Mouse (Mus musculus) neutrophil, adult 5-6 weeks (primary cell): Measurements from ENCODE around the gene Alg11. TPM values are rescaled to one million over a fixed set of nuclear protein-coding genes. Genes with fewer than 3 reads are reported as not detected.

Source experiments
- ATAC-seq: fragments of 151-379, 151-347 bp; 2 replicates; pipeline ENCODE4 v1.8.0; 2017; ENCODE audit warnings: mild to moderate bottlenecking, moderate TSS enrichment; ENCODE audit not compliant: insufficient number of reproducible peaks, poor library complexity, low FRiP score, severe bottlenecking; ENCODE audit errors: extremely low read depth
- total RNA-seq: library from RNA; stranded (forward); fragments of 200-1000 nt; gene quantifications from 2 replicates; pipeline ENCODE4 v1.2.3, GENCODE M21; 2017

The Alg11 gene
- total RNA-seq, 1 experiment from 2014 or later, result 14.3 TPM

DNA sequence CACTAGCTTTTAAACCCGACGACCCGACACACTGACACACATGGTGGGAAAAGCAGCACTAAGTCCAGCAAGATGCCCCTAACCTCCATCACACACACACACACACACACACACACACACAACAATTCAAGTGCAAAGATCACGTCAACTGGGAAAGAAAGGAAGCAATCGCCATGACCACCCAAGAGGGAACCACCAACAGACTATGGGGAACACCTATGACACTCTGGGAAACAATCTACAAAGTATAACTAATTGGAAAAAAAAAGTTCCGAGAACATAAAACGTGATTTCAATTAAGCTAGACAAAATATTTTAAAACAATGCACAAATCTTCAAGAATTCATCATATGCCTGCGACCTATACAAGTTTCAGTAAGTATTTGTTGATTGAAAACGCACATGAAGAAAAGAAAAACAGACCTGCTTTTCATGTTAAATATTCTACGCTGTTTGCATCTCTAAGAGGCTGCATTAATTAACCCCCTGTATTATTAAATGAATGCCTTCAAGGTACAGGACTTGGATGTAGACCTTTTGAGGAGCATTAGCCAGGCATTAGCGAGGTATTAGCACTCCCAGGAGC, 1.3 kb upstream of the Alg11 start:
- ATAC-seq, result no peak

DNA sequence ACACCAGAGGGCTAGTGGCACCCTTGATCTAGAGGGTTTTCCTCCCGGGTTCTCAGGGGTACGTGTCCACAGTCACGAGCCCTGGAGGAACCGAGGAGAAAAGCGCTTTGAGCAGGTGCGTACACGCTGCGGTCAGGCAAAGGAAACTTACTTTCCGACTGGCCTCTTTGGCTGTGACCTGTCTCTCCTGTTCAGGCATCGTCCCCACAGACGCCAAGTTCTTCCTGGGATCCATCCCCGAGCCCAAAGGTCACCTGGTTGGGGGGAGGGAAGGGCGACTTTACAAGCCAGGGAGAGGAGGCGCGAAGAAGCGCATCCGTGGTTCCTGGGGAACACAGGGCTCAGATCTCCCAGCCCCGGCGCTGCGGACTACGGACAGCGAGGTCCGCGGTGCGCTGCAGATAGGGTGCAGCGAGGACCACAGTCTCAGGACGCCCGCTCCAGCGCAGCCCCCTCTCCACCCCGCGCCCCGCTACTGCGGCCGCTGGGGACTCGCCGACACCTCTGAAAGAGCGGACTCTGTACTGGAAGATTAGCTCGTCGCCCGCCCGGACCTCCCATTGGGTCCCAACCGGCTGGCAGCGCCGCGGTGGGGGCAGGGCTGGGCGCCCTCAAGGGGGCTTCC, 588 bp upstream of the Alg11 start, which contains the start of gene Atp7b:
Gene Atp7b, minus strand, starts transcription at position 485 of the 625 bp plus-strand sequence.
- no peak for ATAC-seq

DNA sequence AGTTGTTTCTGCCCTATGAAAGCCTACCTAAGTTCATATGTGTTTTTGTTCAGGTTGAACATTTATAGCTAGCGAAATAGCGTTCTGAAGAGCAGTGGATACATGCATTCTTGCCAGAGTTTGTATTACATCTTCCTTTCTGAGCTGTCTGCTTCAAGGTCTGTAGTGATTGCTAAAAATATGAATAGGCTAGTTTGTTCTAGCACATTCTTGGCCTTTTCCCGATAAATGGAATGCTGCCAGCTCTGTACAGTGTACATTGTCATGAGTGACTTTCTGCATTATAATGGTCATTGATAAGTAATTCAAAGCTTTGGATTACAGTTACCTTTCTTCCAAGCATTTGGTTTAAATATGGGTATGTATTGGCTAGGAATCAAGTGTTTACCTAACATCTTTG, 605 bp downstream of the Alg11 start:
- ATAC-seq, result no peak

DNA sequence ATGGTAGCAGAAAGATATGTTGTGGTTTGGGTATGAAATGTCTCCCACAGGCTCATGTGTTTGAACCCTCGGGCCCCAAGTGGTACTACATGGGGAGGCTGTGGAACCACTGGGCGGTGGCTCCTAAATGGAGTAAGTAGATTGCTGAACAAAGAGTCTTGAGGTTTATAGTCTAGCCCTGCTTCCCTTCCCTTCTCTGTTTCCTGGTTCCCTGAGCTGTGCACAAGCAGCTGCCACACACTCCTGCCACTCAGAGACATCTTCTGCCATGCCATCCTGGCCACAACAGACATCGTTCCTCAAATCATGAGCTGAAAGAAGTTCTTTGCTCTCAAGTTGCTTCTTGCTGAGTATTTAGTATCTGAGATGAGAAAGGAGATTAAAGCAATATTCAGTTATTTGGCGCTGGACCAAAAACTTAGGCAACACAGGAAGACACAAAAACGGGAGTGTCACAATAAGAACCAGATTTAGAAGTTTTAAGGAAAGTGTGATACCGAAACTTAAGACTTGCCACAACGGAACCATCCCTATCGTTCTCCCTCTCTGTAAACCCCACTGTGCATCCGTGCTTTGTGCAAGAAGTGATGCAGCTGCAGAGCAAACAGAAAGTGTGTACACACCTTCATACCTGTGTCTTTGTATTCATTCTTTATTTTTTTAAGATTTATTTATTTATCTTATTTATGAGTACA, 18.9 kb downstream of the Alg11 start:
- no peak for ATAC-seq

DNA sequence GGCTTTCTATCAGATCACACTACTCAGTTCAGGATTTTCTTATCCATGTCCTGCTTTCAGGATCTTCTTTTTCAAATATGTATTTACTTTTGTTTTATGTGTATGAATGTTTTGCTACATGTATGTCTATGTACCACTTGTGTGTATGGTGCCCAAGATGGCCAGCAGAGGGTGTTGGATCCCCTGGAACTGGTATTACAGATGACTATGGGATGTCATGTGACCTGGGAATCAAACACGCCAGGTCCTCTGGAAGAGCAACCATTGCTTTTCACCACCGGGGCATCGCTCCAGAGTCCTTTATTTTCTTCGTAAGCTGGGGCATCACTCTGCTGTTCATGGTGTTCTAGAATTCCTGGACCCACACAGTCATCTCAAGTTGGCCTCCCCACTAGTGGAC, 28.7 kb downstream of the Alg11 start:
- no peak for ATAC-seq

DNA sequence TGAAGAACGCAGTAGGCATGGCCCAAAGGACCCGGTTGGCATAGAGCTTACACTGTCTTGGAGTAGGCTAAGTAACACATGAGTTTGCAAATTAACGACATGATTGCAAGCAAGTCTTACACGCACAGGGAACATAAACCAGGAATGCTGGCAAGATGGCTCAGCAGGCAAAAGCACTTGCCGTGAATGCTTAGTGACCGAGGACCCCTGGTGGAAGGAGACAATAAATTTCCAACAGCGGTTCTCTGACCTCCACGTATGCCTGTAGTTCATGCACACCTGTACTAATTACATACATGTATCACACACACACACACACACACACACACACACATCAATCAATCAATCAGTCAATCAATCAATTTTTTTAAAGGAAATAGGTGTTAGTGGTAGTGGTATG, 31.0 kb downstream of the Alg11 start:
- ATAC-seq, result no peak

DNA sequence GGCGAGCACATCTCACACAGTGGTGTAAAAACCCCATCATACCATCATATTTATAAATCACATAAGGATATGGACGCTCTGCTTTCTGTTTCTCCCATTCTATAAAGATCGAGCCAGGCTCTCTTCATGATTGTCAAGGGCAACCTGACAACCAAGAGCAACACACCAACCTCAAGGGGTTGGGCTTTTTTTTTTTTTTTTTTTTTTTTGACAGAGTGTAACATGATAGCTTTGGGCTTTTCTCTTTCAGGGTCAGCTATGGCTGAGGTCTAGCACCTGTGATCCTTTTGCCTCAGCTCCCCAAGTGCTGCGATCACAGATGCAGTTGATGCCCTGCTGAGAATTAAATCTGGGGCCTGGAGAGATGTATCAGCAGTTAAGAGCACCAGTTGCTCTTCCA, 46.5 kb downstream of the Alg11 start:
- no peak for ATAC-seq

Other genes with a start within 250 kb of the Alg11 start
- gene Defb50, start 237.2 kb upstream of the Alg11 start, total RNA-seq, result not detected in 2 replicates
- gene Defb2, start 220.8 kb upstream of the Alg11 start, total RNA-seq, result not detected in 2 replicates
- gene Defb10, start 201.8 kb upstream of the Alg11 start, total RNA-seq, result not detected in 2 replicates
- gene Defb9, start 175.3 kb upstream of the Alg11 start, total RNA-seq, result not detected in 2 replicates
- gene Defb11, start 154.3 kb upstream of the Alg11 start, total RNA-seq, result not detected in 2 replicates
- not detected in 2 replicates for gene Defb15, start 128.0 kb upstream of the Alg11 start, total RNA-seq
- not detected in 2 replicates for gene Defb35, start 122.4 kb upstream of the Alg11 start, total RNA-seq
- gene Defb13, start 114.0 kb upstream of the Alg11 start, total RNA-seq, result not detected in 2 replicates
- gene Fam90a1a, start 102.0 kb upstream of the Alg11 start, total RNA-seq, result not detected in 2 replicates
- not detected in 2 replicates for gene Ccdc70, start 90.9 kb upstream of the Alg11 start, total RNA-seq
- gene Atp7b, start 416 bp upstream of the Alg11 start, total RNA-seq, result 0.12 TPM in 1 of 2 replicates, not detected in the other
- gene Nek5, start 64.3 kb downstream of the Alg11 start, total RNA-seq, result 0.23 and 0.49 TPM in 2 replicates
- gene Nek3, start 105.7 kb downstream of the Alg11 start, total RNA-seq, result 5.9 and 9.5 TPM in 2 replicates
- 0.81 and 0.98 TPM in 2 replicates for gene Ckap2, start 125.1 kb downstream of the Alg11 start, total RNA-seq
- gene Vps36, start 132.1 kb downstream of the Alg11 start, total RNA-seq, result 42.8 and 44.5 TPM in 2 replicates
- gene Thsd1, start 166.6 kb downstream of the Alg11 start, total RNA-seq, result 0.70 and 1.2 TPM in 2 replicates
- not detected in 2 replicates for gene Tpte, start 222.7 kb downstream of the Alg11 start, total RNA-seq